Mouse (Mus musculus): ENCODE measurements around the gene Ifnb1. TPM values are rescaled to one million over a fixed set of nuclear protein-coding genes. Genes with fewer than 3 reads are reported as not detected.

Ifnb1 gene
- total RNA-seq, 2 experiments from 2014 or later, result not detected

DNA sequence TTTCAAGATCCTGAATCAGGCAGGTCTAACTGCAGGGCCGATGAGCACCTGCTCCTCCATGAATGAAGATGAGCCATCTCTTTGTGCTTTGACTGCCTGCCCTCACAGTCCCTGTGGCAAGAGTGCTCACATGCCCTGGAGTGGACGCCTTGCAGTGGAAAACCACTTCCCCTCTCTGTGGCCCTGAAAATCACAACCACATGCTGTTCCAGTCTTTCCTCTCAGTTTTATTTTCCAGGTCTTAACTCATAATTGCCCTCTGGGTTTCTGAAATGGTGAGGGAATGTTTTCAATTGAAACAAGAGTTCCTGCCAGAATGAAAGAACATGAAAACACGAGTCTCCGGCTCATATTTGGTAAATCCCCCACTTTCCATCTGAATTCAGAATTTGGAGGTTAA lies 18.8 kb downstream of the Ifnb1 start:
- DNase-seq (ENCODE audit: low spot score in 2 of 2), result no peak

DNA sequence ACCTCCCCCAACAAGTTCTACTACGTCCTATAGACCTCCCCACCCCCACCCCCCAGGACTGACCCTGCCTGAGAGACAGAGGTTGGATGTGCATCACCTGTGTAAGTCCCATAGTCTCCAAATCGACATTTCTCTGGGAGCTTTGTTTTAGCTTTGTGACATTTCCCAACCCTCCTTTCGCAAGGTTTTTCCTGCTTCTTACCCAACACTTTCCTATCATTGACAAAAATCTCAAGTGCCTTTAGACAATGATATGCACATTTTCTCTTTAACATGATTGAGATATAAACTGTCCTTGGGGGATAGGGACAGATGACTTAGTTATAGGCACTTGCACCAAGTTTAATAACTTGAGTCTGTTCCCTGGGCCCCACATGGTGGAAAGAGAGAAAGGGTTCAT lies 21.3 kb downstream of the Ifnb1 start:
- no peak for DNase-seq (ENCODE audit: low spot score in 2 of 2)

DNA sequence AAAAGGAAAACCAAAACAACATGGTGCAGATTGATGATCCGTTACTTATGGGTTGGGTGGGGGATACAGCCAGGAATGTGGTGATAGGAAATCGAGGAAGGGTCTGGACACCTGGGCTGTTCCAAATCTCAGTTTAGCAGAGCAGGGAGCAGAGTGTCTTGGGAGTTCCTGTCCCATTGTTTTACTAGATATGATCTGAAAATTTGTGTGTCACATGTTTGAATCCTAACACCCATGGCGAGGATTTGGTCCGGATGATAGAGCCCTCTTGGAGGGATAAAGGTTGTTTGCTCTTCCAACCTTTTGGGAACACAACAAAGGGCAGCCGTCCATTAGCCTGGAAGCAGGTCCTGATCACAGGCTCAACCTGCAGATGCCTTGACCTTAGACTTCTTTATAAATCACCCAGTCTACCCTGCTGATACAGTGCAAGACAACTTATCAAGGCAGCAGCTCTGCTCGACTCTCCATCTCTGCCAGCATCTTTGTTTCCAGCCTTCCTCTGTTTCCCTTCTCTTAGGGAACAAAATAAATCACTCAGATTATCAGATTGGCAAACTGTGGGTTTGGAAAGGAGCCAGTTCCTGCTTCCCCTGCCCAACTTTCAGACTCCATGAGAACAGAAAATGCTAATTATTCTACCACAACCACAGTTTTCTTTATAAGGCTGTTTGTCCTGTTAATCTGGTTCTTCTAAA lies 26.1 kb downstream of the Ifnb1 start:
- DNase-seq (ENCODE audit: low spot score in 2 of 2), result no peak

DNA sequence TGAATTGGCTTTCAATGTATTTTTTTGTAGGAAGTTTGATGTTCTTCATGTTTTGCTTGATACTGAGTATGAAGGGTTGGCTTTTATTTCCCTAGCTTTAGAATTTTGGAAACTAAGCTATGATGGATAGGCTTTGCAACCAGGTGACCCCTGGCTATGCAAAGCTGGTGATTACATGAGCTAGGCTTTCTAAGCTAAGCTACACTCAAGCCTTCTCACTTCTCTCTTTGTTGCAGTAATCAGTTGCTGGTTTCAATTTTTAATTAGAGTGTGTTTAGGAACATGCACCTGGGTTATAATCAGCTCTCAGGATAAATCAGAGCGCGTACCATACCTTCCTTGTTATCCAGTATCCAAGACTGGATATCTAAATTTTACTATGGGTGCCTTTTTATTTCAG lies 33.0 kb downstream of the Ifnb1 start:
- DNase-seq (ENCODE audit: low spot score in 2 of 2), result no peak

DNA sequence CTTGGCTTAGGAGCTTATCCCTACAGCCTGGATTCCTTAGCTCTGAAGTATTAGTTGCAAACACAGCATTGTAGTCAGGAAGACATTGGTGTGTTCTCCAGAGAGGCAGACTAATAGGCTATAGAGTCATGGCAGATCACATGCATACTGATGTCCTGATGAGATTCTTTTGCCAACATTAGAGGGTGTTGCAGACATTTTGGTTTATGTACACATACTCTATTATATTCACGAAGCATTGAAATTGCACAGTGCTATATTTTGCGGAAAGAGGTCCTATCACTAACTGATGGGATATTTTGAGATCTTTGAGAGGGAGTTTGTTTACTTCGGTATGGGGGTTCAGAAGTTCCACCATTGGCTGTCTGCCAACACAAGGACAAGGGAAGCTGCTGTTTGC lies 34.5 kb downstream of the Ifnb1 start:
- no peak for DNase-seq (ENCODE audit: low spot score in 2 of 2)

DNA sequence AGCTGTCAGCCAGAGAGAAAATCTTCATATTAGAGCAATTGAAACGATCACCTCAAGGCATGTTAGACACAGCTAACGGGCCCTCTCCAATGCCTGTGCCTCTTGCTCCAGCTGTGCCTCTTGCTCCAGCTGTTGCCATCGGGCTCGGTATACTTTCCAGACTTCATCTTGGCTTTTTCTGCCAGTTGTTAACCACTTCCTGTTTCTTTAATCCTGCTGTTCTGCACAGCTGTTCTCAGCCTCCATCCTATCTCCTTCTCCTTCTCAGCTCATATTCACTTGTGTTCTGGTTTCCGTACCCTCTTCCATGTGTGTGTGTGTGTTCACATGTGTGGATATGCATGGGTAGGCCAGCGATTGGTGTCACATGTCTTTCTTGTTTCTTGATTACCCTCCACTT lies 42.4 kb downstream of the Ifnb1 start:
- no peak for DNase-seq (ENCODE audit: low spot score in 2 of 2)

DNA sequence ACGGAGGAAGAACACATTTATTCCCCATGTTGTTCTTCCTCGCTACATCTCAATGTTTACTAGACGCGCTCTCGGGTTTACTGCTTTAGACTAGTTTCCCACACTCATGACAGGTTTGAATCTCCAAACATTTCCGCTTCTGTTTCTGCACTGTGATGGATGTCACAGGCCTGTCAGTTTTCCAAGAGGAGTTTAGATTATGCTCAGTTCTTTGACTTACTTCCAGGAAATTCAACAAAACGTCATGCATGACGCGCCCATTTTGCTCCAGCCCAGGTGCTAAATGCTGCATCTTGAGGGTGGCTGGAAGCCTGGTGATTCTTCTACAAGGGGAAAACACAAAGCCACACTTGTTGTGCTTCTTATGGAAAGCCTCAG lies 43.8 kb downstream of the Ifnb1 start:
- no peak for DNase-seq (ENCODE audit: low spot score in 2 of 2)

DNA sequence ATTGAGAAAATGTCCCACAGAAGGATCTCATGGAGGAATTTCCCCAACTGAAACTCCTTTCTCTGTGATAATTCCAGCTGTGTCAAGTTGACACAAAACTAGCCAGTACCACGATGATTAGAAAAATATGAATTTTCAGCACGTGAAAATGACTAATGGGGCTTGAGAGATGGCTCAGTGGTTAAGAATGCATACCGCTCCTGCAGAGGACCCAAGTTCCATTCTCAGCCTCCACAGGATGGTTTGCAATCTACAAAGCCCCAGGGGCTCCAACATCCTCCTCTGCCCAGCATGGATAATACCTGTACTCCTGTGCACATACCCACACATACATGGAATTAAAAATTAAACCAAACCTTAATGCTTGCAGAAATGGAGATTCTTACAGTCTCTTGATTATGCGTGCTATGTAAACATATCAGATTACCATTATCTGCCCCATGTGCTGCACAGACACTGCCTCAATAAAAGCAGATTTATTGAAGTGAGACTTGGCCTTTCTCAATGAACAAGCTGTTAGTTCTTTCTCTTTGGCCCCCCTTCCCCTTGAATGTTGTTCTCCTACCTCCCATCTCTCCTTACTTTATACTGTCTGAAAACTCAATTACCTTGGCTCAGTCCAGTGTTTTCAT lies 44.3 kb downstream of the Ifnb1 start:
- DNase-seq (ENCODE audit: low spot score in 2 of 2), result no peak

DNA sequence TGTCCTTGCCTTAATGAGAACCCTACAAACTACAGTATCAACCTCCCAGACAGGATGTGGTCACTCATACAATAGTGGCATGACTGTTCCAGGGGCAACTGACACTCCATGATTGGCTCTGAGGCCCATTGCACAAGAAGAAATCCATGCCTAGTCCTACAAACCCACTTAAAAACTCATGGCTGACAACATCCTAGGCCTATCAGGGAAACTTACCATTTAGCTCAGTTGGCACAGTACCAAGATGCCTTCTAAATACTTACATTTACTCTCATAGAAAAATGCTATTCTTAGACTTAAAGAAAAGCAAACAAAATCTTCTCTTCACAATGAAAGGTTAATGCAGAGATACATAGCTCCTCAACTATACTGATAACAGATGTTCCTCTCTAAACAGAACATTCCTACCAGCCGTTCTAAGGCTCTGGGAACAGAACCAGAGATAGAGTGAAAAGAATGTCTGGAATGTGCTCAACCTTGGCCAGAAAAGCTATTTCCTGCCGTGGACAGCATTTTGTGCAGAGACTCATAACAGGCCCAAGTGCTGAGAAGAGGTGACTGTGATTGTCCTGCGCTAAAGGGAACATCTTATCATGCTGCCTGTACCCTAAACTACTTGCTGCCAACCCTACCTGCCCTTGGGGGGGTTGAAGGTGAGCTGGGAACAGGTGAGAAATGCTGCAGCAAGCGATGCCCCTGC lies 45.9 kb downstream of the Ifnb1 start:
- no peak for DNase-seq (ENCODE audit: low spot score in 2 of 2)

DNA sequence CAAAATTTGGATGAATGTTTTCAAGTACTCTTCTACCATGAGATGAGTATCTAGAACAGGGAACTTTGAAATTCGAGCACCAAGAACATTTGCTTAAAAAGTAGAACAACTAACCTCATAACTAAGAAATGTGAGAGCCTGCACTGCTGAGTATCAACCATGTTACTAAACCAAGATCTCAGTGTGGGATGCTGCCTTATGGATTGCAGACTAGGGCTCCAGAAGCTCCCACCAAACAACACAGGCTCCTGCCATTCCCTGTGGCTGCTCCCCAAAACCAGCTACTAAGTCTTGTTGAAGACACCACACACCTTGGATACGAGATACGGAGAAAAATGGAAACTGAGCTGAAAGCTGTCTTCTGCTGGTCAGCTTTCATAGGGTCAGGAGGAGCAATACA lies 46.5 kb downstream of the Ifnb1 start:
- DNase-seq (ENCODE audit: low spot score in 2 of 2), result no peak

Other genes with a start within 250 kb of the Ifnb1 start
- 1 to 10 TPM; 1.8 to 3.0 TPM for gene Hacd4, start 83.8 kb downstream of the Ifnb1 start, total RNA-seq (2021)
- gene Ifna15, start 35.5 kb upstream of the Ifnb1 start, total RNA-seq (2021), result not detected
- not detected for gene Ifna14, start 49.0 kb upstream of the Ifnb1 start, total RNA-seq (2021)
- gene Ifna9, start 69.6 kb upstream of the Ifnb1 start, total RNA-seq (2021), result not detected
- not detected for gene Ifna12, start 80.6 kb upstream of the Ifnb1 start, total RNA-seq (2021)
- not detected for gene C87499, start 111.6 kb upstream of the Ifnb1 start, total RNA-seq (2021)
- gene Ifna13, start 121.7 kb upstream of the Ifnb1 start, total RNA-seq (2021), result not detected
- gene Ifna16, start 154.2 kb upstream of the Ifnb1 start, total RNA-seq (2021), result not detected
- not detected for gene Ifna2, start 161.1 kb upstream of the Ifnb1 start, total RNA-seq (2021)
- not detected for gene Ifnab, start 168.6 kb upstream of the Ifnb1 start, total RNA-seq (2021)
- 1 to 10 TPM; 1.1 to 2.1 TPM for gene Gm26566, start 199.0 kb upstream of the Ifnb1 start, total RNA-seq (2021)
- gene Klhl9, start 199.7 kb upstream of the Ifnb1 start, total RNA-seq (2021), result 100 to 1,000 TPM; 105 to 106 TPM
- gene Gm13271, start 232.1 kb upstream of the Ifnb1 start, total RNA-seq (2021), result not detected
- gene Gm13283, start 237.3 kb upstream of the Ifnb1 start, total RNA-seq (2021), result not detected